Comparison of ENCODE assay signal across 10 mouse cellular contexts in genomic region chr16:87263571-87263970, GRCm38 (mm10).
DNase-seq lines count a peak whose midpoint lies in the region; ATAC-seq and TF ChIP-seq lines count a peak whose summit lies in the region.
"Had no signal": no experiment of that assay in that cellular context is flagged by ENCODE, and none has a peak within 500 bp of the region (broad histone marks: within the 10 kb centered on the region; RNA-seq: fewer than 3 reads in every experiment).

No protein-coding gene starts in this region.

- no peak overlapping the region for H3K27ac ChIP-seq in kidney, adult 2 months (ENCODE audit: insufficient read depth, low read depth, low read length)
- H3K27ac ChIP-seq in kidney, embryonic 16.5 days (ENCODE audit: low read length) = no peak overlapping the region
- H3K27ac ChIP-seq in heart, embryonic 14.5 days (replicated peaks in 1 of 2; ENCODE audit: control insufficient read depth in 1 of 2, insufficient read depth in 1 of 2, low read depth in 2 of 2, low read length in 2 of 2) = peak overlapping the region; percentile 93 to 98
- H3K27ac ChIP-seq: macrophage had no signal

- H3K9me3 ChIP-seq in kidney, embryonic 16.5 days (ENCODE audit: low read length) = no peaks in the 10 kb centered on the region
- H3K9me3 ChIP-seq in heart, embryonic 14.5 days (ENCODE audit: control insufficient read depth, low read length) = 0 out of 2 replicates have a peak, but pooled peaks cover 4% of the 10 kb centered on the region

- H3K4me2 ChIP-seq in kidney, embryonic 16.5 days (replicated peaks; ENCODE audit: low read depth, low read length) = no peak overlapping the region
- peak overlapping the region; percentile 12; the same call in 1 of the 2 replicates for H3K4me2 ChIP-seq in heart, embryonic 14.5 days (ENCODE audit: low read length)

- no peaks in the 10 kb centered on the region for H3K27me3 ChIP-seq in kidney, adult 2 months (replicated peaks; ENCODE audit: control insufficient read depth, insufficient read depth, low read length)
- H3K27me3 ChIP-seq in kidney, embryonic 16.5 days (ENCODE audit: insufficient read depth, low read length) = no peaks in the 10 kb centered on the region
- H3K27me3 ChIP-seq in heart, embryonic 14.5 days (ENCODE audit: control insufficient read depth, insufficient read depth, low read length) = no peaks in the 10 kb centered on the region
- H3K27me3 ChIP-seq: CH12.LX had no signal

- WGBS in kidney, adult 2 months = 32% methylated on average over 4 of the region's 4 CpGs
- WGBS in kidney, embryonic 16.5 days = 31% methylated on average over 4 of the region's 4 CpGs
- WGBS in heart, embryonic 14.5 days = 2% methylated on average over 4 of the region's 4 CpGs

- no peak for TF ChIP-seq POLR2A in kidney, adult 2 months (IDR thresholded peaks at IDR 0.05; ENCODE audit: low read depth, low read length)

- TF ChIP-seq CTCF in kidney, adult 2 months (conservative IDR thresholded peaks at IDR 0.05; ENCODE audit: insufficient read depth, insufficient read length, low read depth, low read length) = no peak

- no peak overlapping the region for H3K4me3 ChIP-seq in kidney, adult 2 months (ENCODE audit: insufficient read depth, low read depth, low read length)
- no peak overlapping the region for H3K4me3 ChIP-seq in kidney, embryonic 16.5 days (ENCODE audit: low read length)
- no peak overlapping the region for H3K4me3 ChIP-seq in heart, embryonic 14.5 days (ENCODE audit: control insufficient read depth in 1 of 2, insufficient read depth in 1 of 2, low read depth in 1 of 2, low read length in 2 of 2)

- H3K4me1 ChIP-seq in kidney, adult 2 months (ENCODE audit: control insufficient read depth, insufficient read depth, low read length) = no peaks in the 10 kb centered on the region
- peaks cover 6% of the 10 kb centered on the region for H3K4me1 ChIP-seq in kidney, embryonic 16.5 days (ENCODE audit: insufficient read depth, low read length)
- peaks cover 22 to 49% of the 10 kb centered on the region in 2 experiments for H3K4me1 ChIP-seq in heart, embryonic 14.5 days (ENCODE audit: control insufficient read depth in 2 of 2, insufficient read depth in 2 of 2, low read length in 2 of 2)

- no peak for ATAC-seq in kidney, embryonic 16.5 days (ENCODE audit: low FRiP score, low TSS enrichment)
- ATAC-seq in heart, embryonic 14.5 days (ENCODE audit: insufficient number of reproducible peaks, insufficient read depth, low FRiP score, low read depth) = peak; percentile 75
- no peak for ATAC-seq in megakaryocyte progenitor cell, adult 5-6 weeks (replicated peaks; ENCODE audit: poor library complexity)

- no peak overlapping the region for H3K9ac ChIP-seq in kidney, embryonic 16.5 days (replicated peaks; ENCODE audit: low read length)
- peak overlapping the region; percentile 61; the same call in 1 of the 2 replicates for H3K9ac ChIP-seq in heart, embryonic 14.5 days (ENCODE audit: low read length)

- no peaks in the 10 kb centered on the region for H3K36me3 ChIP-seq in kidney, adult 2 months (ENCODE audit: control insufficient read depth, insufficient read depth, low read length)
- H3K36me3 ChIP-seq in kidney, embryonic 16.5 days (ENCODE audit: insufficient read depth, low read length) = no peaks in the 10 kb centered on the region
- H3K36me3 ChIP-seq in heart, embryonic 14.5 days (ENCODE audit: control insufficient read depth, insufficient read depth, low read length) = no peaks in the 10 kb centered on the region

- peak; percentile 41 for DNase-seq in kidney, adult 2 months
- peak; percentile 29 for DNase-seq in 3T3-L1 (ENCODE audit: low read depth, low spot score)
- DNase-seq in cerebellum, adult 18-20 months = peak; percentile 59 to 73
- no peak for DNase-seq in urinary bladder, adult 18-20 months (ENCODE audit: low spot score in 2 of 2)
- no peak for DNase-seq in thymus, postnatal 0 days (ENCODE audit: low spot score)

Comparison
In these comparisons a context has a peak if more than half of its experiments do, and no peak if none do; other contexts are left out.
1. DNase-seq: peak in kidney, adult 2 months (single experiment), 3T3-L1 (single experiment) and cerebellum, adult 18-20 months (2 of 2); none in urinary bladder, adult 18-20 months (0 of 2) and thymus, postnatal 0 days (single experiment).
2. H3K27ac ChIP-seq: peak in heart, embryonic 14.5 days (2 of 2); none in kidney, adult 2 months (single experiment) and kidney, embryonic 16.5 days (single experiment).